Mouse (Mus musculus) limb, embryonic 14.5 days (tissue): ENCODE measurements around the gene Itga9. TPM values are rescaled to one million over a fixed set of nuclear protein-coding genes. Genes with fewer than 3 reads are reported as not detected.

ENCODE experiments used
- ATAC-seq: fragments of 200-750 bp; cut with Nextera tagmentation; 2 replicates; pipeline ENCODE4 v1.8.0; 2017; ENCODE audit warnings: low read depth, moderate number of reproducible peaks, moderate TSS enrichment; ENCODE audit not compliant: low FRiP score
- DNase-seq: peaks from one replicate; pipeline ENCODE4 v3.0.0-alpha.2; 2015; ENCODE audit warnings: low spot score
- H3K27ac ChIP-seq: fragments of 300-500 bp; sonication (generic); replicated peaks from 2 replicates; pipeline ENCODE4 v1.5.1; 2014; ENCODE audit warnings: low read depth, mild to moderate bottlenecking, low read length, moderate library complexity, mixed read lengths
- H3K27me3 ChIP-seq: fragments of 300-500 bp; sonication (generic); 2 replicates; pipeline ENCODE4 v1.6.1; 2014; ENCODE audit warnings: low read length, mixed read lengths; ENCODE audit not compliant: control insufficient read depth, insufficient read depth
- H3K36me3 ChIP-seq: fragments of 300-500 bp; sonication (generic); 2 replicates; pipeline ENCODE4 v1.6.1; 2014; ENCODE audit warnings: mild to moderate bottlenecking, low read length, moderate library complexity, mixed read lengths; ENCODE audit not compliant: control insufficient read depth, insufficient read depth
- H3K4me1 ChIP-seq: fragments of 300-500 bp; sonication (generic); 2 replicates; pipeline ENCODE4 v1.6.1; 2014; ENCODE audit warnings: antibody characterized with exemption, low read length, mixed read lengths; ENCODE audit not compliant: control insufficient read depth, insufficient read depth
- H3K4me2 ChIP-seq: fragments of 300-500 bp; sonication (generic); replicated peaks from 2 replicates; pipeline ENCODE4 v1.6.1; 2014; ENCODE audit warnings: low read depth, mild to moderate bottlenecking, low read length, moderate library complexity; ENCODE audit not compliant: severe bottlenecking
- H3K4me3 ChIP-seq: fragments of 300-500 bp; sonication (generic); replicated peaks from 2 replicates; pipeline ENCODE4 v1.5.1; 2014; ENCODE audit warnings: low read length
- H3K9ac ChIP-seq: fragments of 300-500 bp; sonication (generic); 2 replicates; pipeline ENCODE4 v1.6.1; 2014; ENCODE audit warnings: mild to moderate bottlenecking, low read depth, low read length, moderate library complexity; ENCODE audit not compliant: severe bottlenecking
- H3K9me3 ChIP-seq: fragments of 300-500 bp; sonication (generic); 2 replicates; pipeline ENCODE4 v1.6.1; 2016; ENCODE audit warnings: low read length; ENCODE audit not compliant: control insufficient read depth
- POLR2A ChIP-seq: fragments of 200-500 bp; IDR thresholded peaks from 2 replicates; pipeline ENCODE4 v1.8.0; 2012; ENCODE audit warnings: inconsistent platforms, mild to moderate bottlenecking, moderate library complexity, borderline replicate concordance; ENCODE audit not compliant: insufficient read depth, insufficient read length; ENCODE audit errors: extremely low read depth
- WGBS: fragments of 180-500 bp; shearing (Covaris S2); extraction: QIAGEN DNeasy Blood & Tissue Kit; methylation state at CpG from one replicate; pipeline ENCODE4 v1.1.7; 2014; 5-methylcytosine and 5-hydroxymethylcytosine counted together
- polyA plus RNA-seq, 2 experiments: library from polyadenylated mRNA; depleted of rRNA in 1 of 2; stranded (reverse) in 1 of 2; unstranded in 1 of 2; fragments of >200 nt; fragmentation: Nextera tagmentation in 1 of 2; extraction: Ambion mirVana in 1 of 2; gene quantifications; 2 replicates each; pipeline versions ENCODE4 v1.2.1 to v1.2.3; 2012 to 2014

The Itga9 gene
- polyA plus RNA-seq (2012; rRNA removed): 19.7 and 19.8 TPM in 2 replicates
- polyA plus RNA-seq (2014; fragmentation: Nextera tagmentation; extraction: Ambion mirVana): 10.0 and 13.2 TPM in 2 replicates

DNA sequence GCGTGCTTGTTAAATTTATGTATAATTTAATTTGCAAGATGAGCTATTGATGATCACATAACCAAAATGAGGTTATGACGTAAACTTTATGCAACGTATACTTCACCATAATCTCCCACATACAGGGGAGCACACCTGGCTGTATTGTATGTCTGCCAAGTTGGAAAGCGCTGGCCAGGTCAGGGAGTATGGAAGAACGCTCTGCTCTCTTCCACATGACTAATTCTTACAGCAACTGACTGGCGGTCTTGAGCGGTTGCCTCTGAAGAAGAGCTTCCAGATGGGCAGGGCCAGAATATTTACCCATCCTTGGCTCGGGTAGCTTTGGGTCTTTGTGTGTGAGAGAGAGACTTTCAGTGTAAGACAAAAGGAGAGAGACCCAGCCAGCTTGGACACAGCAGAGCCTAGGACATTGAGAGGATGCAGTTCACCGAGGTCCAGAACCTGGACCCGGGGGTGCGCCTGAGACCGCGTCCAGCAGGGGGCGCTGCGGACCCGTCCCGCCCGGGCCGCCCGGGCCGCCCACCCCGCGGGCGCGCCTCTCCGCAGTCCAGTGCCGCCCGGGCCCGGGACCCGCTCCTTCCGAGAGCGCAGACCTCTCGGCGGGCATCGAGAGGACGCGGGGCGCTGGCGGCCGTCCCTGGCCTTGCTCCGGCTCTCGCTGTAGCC lies at the start of gene Itga9:
TSS of gene Itga9 (plus strand) at position 543 of the 669 bp plus-strand sequence.
- Histone ChIP-seq H3K4me2 (peak within 1 kb of the TSS; percentile 77), H3K4me1 (peaks cover 14% of the 10 kb centered on the region), H3K9ac (peak within 1 kb of the TSS; percentile 90), H3K36me3 (no peaks in the 10 kb centered on the region), H3K4me3 (peak within 1 kb of the TSS; percentile 71), H3K27me3 (no peaks in the 10 kb centered on the region), H3K9me3 (no peaks in the 10 kb centered on the region), H3K27ac (peak within 1 kb of the TSS; percentile 52; the same call in 1 of the 2 replicates)
- no peak for TF ChIP-seq POLR2A
- DNase-seq (peak; percentile 58), ATAC-seq (peak; percentile 86)
- WGBS: 13% methylated on average over 33 of the region's 42 CpGs

DNA sequence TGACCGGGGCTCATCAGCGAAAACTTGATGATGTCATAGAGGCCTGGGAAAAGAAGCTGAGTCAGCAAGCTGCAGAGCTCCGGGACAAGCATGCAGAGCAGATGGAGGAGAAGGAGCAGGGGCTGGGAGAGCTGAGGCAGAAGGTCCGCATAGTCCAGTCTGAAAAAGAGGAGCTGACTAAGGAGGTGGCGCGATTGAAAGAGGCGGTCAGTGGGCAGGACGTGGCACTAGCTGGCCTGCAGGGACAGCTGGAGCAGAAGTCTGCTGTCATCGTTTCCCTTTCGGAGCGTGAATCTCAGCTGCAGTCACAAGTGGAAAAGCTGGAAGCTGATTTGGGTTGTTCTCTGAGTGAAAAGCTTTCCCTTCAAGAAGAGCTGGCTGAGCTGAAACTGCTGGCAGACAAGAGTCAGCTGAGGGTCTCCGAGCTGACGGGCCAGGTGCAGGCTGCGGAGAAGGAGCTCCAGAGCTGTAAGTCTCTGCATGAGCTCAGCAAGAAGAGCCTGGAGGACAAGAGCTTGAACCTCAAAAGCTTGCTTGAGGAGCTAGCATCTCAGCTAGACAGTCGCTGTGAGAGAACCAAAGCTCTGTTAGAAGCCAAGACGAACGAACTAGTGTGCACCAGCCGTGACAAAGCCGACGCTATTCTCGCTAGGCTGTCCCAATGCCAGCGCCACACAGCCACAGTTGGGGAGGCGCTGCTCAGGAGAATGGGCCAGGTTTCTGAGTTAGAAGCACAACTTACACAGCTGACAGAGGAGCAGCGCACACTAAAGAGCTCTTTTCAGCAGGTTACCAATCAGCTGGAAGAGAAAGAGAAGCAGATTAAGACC lies 49.3 kb upstream of the Itga9 start:
- no peak overlapping the region for H3K9ac ChIP-seq
- WGBS: 88% methylated on average over 24 of the region's 24 CpGs
- no peak overlapping the region for H3K4me2 ChIP-seq
- H3K4me1 ChIP-seq: no peaks in the 10 kb centered on the region
- no peaks in the 10 kb centered on the region for H3K27me3 ChIP-seq
- H3K9me3 ChIP-seq: no peaks in the 10 kb centered on the region
- no peak overlapping the region for H3K4me3 ChIP-seq
- DNase-seq: no peak
- no peak for ATAC-seq
- TF ChIP-seq POLR2A: no peak
- peaks cover 87% of the 10 kb centered on the region for H3K36me3 ChIP-seq
- no peak overlapping the region for H3K27ac ChIP-seq

DNA sequence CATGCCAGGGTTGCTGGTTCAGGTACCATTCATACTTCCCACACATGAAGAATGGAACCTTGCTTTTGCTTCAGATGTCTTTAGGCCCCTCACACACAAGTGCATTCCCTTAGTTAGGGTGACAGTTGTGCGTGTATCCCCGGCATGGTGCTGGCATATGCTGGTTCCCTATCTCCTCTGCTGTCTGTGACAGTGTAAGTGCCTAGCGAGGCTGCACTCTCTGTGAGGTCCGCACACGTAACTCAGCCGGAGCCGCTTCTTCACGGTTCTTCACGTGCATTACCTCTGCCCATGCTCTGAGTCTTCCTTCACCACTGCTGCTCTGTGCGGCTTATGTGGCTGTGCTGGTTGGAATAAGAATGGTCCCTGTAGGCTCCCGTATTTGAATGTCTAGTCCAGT lies 43.1 kb upstream of the Itga9 start:
- Histone ChIP-seq H3K4me2 (no peak overlapping the region), H3K9me3 (no peaks in the 10 kb centered on the region), H3K4me3 (no peak overlapping the region), H3K4me1 (no peaks in the 10 kb centered on the region), H3K27ac (no peak overlapping the region), H3K9ac (no peak overlapping the region), H3K27me3 (no peaks in the 10 kb centered on the region), H3K36me3 (peaks cover 95% of the 10 kb centered on the region)
- WGBS: 99% methylated on average over 11 of the region's 11 CpGs
- DNase-seq: no peak
- ATAC-seq: no peak
- no peak for TF ChIP-seq POLR2A

DNA sequence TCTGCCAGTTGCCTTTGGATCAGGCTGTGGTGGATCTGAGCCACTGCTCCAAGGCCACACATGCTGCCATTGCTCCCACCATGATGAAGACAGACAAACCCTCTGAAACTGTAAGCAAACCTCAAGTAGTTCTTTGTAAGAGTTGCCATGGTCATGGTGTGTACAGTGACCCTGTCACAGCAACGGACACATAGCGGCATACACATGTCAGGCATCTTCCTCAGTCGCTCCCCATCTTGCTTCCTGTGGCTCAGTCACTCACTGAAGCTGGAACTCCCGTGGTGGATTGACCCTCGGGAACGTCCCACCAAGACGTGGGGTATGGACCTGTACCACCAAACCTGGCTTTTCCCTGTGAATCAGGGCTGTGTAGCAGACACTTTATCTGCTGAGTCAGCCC lies 42.6 kb upstream of the Itga9 start:
- Histone ChIP-seq H3K27ac (no peak overlapping the region), H3K4me3 (no peak overlapping the region), H3K9me3 (no peaks in the 10 kb centered on the region), H3K27me3 (no peaks in the 10 kb centered on the region), H3K4me2 (no peak overlapping the region), H3K36me3 (peaks cover 91% of the 10 kb centered on the region), H3K9ac (no peak overlapping the region), H3K4me1 (no peaks in the 10 kb centered on the region)
- no peak for TF ChIP-seq POLR2A
- DNase-seq (no peak), ATAC-seq (no peak)
- 89% methylated on average over 7 of the region's 7 CpGs for WGBS

DNA sequence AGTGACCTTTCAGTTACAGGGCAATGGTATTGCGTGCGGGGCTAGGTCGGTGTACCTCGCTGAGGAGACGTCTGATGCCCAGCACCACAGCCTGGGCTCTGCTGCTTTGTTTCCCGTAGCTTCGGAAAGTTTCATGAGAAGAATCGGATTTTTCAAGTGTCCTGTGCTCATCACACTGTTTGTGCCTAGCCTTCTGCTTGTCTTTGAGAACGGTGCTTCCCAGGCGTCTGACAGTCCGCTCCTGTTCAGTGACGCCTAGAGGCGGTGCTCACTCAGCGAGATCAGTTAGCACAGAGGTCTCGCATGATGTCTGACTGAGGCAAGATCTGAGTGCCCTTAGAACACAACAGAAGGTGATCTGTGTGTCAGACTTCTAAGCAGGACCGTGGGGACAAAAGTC lies 41.8 kb upstream of the Itga9 start:
- WGBS: 91% methylated on average over 16 of the region's 16 CpGs
- H3K27me3 ChIP-seq: no peaks in the 10 kb centered on the region
- no peak for DNase-seq
- H3K9ac ChIP-seq: no peak overlapping the region
- no peak overlapping the region for H3K4me2 ChIP-seq
- no peak overlapping the region for H3K4me3 ChIP-seq
- H3K27ac ChIP-seq: no peak overlapping the region
- no peak for TF ChIP-seq POLR2A
- H3K36me3 ChIP-seq: peaks cover 91% of the 10 kb centered on the region
- H3K4me1 ChIP-seq: no peaks in the 10 kb centered on the region
- no peak for ATAC-seq
- H3K9me3 ChIP-seq: no peaks in the 10 kb centered on the region
